Mouse (Mus musculus): ENCODE data around the gene Ppp4r1. TPM values are rescaled to one million over a fixed set of nuclear protein-coding genes. Genes with fewer than 3 reads are reported as not detected.

The Ppp4r1 gene
- total and polyA plus RNA-seq, 3 experiments, result 25.3 to 43.3 (median 36.9) TPM

DNA sequence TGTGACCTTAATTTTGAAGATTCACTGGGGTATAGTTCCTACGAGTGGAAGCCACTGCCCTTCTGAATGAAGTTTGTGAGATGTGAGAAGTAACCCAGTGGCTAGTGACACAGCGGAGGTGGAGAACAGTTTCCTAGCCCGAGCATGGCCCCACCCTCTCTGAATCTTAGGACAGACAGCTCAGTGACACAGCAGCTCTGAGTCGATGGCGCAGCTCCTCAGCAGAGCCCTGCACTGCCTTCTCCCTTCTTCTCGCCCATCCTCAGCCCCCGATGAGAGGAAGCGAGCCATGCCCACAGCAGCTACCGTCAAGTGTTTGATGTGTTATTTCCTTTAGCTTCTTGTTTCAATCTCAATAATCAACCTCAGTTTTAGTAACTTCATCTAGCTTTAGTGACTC is 43.9 kb downstream of the Ppp4r1 start:
- Histone ChIP-seq H3K36me3 (ENCODE audit: control insufficient read depth, insufficient read depth, low read length) (0 out of 2 replicates have a peak, but pooled peaks cover 2% of the 10 kb centered on the region), H3K27me3 (ENCODE audit: control insufficient read depth, insufficient read depth, low read length) (no peaks in the 10 kb centered on the region), H3K4me1 (ENCODE audit: control insufficient read depth, insufficient read depth, low read length) (no peaks in the 10 kb centered on the region), H3K79me2 (replicated peaks; ENCODE audit: control insufficient read depth, insufficient read depth, low read length) (no peaks in the 10 kb centered on the region; the same call in 1 of the 2 replicates), H3K27ac (no peak overlapping the region), H3K4me3 (no peak overlapping the region), H3K9ac (ENCODE audit: low read depth, low read length) (no peak overlapping the region)
- no peak for DNase-seq
- TF ChIP-seq EP300 (IDR thresholded peaks at IDR 0.05; ENCODE audit: insufficient read depth, low read depth, low read length) (no peak), POLR2A (IDR thresholded peaks at IDR 0.05; ENCODE audit: insufficient read depth, low read depth, low read length) (no peak), CTCF (IDR thresholded peaks at IDR 0.05) (no peak)
- WGBS, result 66% methylated on average over 9 of the region's 9 CpGs
- intact Hi-C loops (cut with DNase I), result no loop called here

DNA sequence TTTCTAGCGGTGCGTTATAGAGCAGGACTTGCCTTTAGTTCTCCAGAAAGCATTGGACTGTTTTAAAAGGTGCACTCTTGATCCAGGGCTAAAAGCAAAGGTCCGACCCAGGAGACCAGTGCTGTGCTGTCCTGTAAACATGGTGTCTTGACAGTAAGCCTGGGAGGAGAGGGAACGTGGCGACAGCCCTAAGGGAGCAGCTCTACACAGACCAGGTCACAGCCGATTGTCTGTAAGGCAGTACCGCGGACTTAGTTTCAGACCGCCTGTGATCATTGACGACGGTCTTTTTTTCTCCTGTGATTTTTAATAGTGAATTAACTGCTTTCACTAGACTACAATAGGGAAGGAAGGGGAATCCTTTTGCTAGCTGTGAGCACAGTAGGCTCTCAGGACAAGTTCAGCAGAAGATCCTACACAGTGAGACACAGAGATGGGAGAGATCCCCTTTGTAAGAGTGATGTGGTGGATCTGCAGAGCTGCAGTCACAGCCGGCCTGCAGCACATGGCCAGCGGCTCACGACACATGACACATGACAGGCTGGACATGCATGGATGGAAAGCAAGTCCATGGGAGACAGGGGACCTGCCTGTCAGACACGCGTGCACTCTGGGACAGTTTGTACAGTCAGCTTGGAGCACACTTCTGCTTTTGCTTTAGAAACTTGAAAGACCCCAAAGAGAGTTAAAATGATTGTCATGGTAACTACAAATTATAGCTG is 44.9 kb downstream of the Ppp4r1 start:
- Histone ChIP-seq H3K9ac (ENCODE audit: low read depth, low read length) (no peak overlapping the region), H3K27ac (no peak overlapping the region), H3K27me3 (ENCODE audit: control insufficient read depth, insufficient read depth, low read length) (no peaks in the 10 kb centered on the region), H3K4me3 (no peak overlapping the region), H3K79me2 (replicated peaks; ENCODE audit: control insufficient read depth, insufficient read depth, low read length) (no peaks in the 10 kb centered on the region; the same call in 1 of the 2 replicates), H3K4me1 (ENCODE audit: control insufficient read depth, insufficient read depth, low read length) (no peaks in the 10 kb centered on the region), H3K36me3 (ENCODE audit: control insufficient read depth, insufficient read depth, low read length) (0 out of 2 replicates have a peak, but pooled peaks cover 2% of the 10 kb centered on the region)
- intact Hi-C loops (cut with DNase I), result no loop called here
- TF ChIP-seq EP300 (IDR thresholded peaks at IDR 0.05; ENCODE audit: insufficient read depth, low read depth, low read length), result no peak
- WGBS, result 86% methylated on average over 16 of the region's 16 CpGs
- DNase-seq, result no peak

DNA sequence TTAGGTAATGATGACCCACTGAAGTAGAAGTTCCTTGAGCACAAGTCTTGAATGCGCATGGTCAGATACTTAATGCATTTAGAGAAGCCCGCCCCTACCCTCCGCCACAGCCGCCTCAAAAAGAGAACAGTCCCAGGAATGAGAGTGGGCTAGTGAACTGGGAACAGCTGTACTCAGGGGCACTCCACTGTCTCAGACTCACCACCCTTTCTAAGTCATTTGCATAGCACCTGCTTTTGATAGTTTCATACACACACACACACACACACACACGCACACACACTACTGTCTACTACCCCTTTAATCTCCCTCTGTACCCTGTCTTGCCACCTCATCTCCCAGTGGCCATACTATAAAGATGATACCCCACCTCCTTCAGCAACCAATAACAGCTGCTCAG is 45.5 kb downstream of the Ppp4r1 start:
- no peaks in the 10 kb centered on the region; the same call in 1 of the 2 replicates for H3K79me2 ChIP-seq (replicated peaks; ENCODE audit: control insufficient read depth, insufficient read depth, low read length)
- intact Hi-C loops (cut with DNase I), result no loop called here
- no peak overlapping the region for H3K4me3 ChIP-seq
- H3K9ac ChIP-seq (ENCODE audit: low read depth, low read length), result no peak overlapping the region
- H3K4me1 ChIP-seq (ENCODE audit: control insufficient read depth, insufficient read depth, low read length), result no peaks in the 10 kb centered on the region
- H3K27ac ChIP-seq, result no peak overlapping the region
- WGBS, result 93% methylated on average over 5 of the region's 5 CpGs
- no peak for TF ChIP-seq CTCF (IDR thresholded peaks at IDR 0.05)
- no peak for TF ChIP-seq EP300 (IDR thresholded peaks at IDR 0.05; ENCODE audit: insufficient read depth, low read depth, low read length)
- no peak for TF ChIP-seq POLR2A (IDR thresholded peaks at IDR 0.05; ENCODE audit: insufficient read depth, low read depth, low read length)
- no peak for DNase-seq
- H3K27me3 ChIP-seq (ENCODE audit: control insufficient read depth, insufficient read depth, low read length), result no peaks in the 10 kb centered on the region
- 0 out of 2 replicates have a peak, but pooled peaks cover 2% of the 10 kb centered on the region for H3K36me3 ChIP-seq (ENCODE audit: control insufficient read depth, insufficient read depth, low read length)

DNA sequence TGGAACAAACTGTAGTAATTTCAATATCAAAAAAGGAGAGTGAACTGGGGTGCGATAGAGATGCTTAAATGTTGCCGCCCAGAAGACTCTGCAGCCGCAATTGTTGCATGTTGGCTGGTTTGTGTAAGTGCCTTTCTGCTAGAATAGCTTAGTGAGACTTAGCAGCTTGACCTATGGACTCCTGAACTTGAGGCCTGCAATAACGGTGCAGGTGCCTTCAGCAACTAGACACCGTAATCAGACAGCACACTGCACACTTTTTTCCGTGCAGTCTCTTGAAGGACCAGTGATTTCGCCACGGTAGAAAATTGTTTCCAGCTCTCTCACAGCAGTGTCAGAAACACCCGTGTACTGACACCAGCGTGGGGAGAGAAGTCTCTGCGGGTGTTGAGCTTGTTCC is 46.6 kb downstream of the Ppp4r1 start:
- TF ChIP-seq EP300 (IDR thresholded peaks at IDR 0.05; ENCODE audit: insufficient read depth, low read depth, low read length) (no peak), CTCF (IDR thresholded peaks at IDR 0.05) (no peak), POLR2A (IDR thresholded peaks at IDR 0.05; ENCODE audit: insufficient read depth, low read depth, low read length) (no peak)
- Histone ChIP-seq H3K4me3 (no peak overlapping the region), H3K79me2 (replicated peaks; ENCODE audit: control insufficient read depth, insufficient read depth, low read length) (no peaks in the 10 kb centered on the region; the same call in 1 of the 2 replicates), H3K4me1 (ENCODE audit: control insufficient read depth, insufficient read depth, low read length) (no peaks in the 10 kb centered on the region), H3K9ac (ENCODE audit: low read depth, low read length) (no peak overlapping the region), H3K27ac (no peak overlapping the region), H3K36me3 (ENCODE audit: control insufficient read depth, insufficient read depth, low read length) (peaks cover 2% of the 10 kb centered on the region; the same call in 1 of the 2 replicates), H3K27me3 (ENCODE audit: control insufficient read depth, insufficient read depth, low read length) (no peaks in the 10 kb centered on the region)
- 89% methylated on average over 11 of the region's 11 CpGs for WGBS
- intact Hi-C loops (cut with DNase I), result no loop called here
- no peak for DNase-seq

DNA sequence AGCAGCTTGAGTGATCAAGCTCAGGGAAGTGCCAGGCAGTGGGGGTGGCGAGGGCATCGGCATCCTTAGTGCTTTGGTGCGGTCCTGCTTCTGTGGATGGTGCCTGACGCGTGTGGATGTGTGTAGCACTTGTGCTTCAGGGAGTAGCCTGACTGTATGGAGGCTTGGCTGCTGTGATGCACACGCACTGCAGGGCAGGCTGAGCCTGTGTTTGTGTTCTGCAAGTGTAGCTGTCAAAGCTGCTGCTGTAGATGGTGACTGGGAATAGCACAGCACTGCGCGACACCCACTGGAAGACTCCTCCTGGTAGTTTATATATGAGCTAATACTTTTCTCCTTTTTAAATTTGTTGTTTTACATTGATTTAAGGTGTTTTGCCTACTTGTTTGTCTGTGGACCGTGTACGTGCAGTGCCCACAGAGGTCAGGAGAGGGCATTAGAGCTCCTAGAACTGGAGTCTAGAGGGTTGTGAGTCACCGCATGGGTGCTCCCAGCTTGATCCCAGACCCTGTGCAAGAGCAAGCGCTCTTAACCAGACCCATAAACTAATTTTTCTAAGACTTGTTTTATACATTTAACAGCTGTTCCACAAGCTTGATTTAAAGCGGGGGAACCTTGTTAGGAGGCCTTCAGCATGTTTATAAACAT is 48.0 kb downstream of the Ppp4r1 start:
- intact Hi-C loops (cut with DNase I), result no loop called here

DNA sequence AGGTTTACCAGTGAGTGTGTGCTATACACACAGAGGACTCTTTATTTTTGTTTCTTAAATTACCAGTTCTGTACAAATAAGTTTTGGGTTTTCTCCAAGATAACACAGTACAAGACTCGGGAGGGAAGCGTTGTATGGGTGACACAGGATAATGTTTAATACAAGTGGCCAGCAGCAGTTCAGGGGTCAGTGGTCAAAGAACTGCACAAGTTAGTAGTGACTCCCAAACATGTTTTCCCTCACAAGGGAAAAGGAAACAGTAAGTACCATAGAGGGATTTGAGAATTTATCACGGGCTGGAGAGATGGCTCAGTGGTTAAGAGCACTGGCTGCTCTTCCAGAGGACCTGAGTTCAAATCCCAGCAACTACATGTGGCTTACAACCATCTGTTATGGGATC is 51.5 kb downstream of the Ppp4r1 start:
- H3K4me1 ChIP-seq (ENCODE audit: control insufficient read depth, insufficient read depth, low read length), result no peaks in the 10 kb centered on the region
- H3K27ac ChIP-seq, result no peak overlapping the region
- no peaks in the 10 kb centered on the region; the same call in 1 of the 2 replicates for H3K36me3 ChIP-seq (ENCODE audit: control insufficient read depth, insufficient read depth, low read length)
- no peaks in the 10 kb centered on the region; the same call in 1 of the 2 replicates for H3K79me2 ChIP-seq (replicated peaks; ENCODE audit: control insufficient read depth, insufficient read depth, low read length)
- 71% methylated on average over 3 of the region's 3 CpGs for WGBS
- H3K9ac ChIP-seq (ENCODE audit: low read depth, low read length), result no peak overlapping the region
- TF ChIP-seq POLR2A (IDR thresholded peaks at IDR 0.05; ENCODE audit: insufficient read depth, low read depth, low read length) (no peak), CTCF (IDR thresholded peaks at IDR 0.05) (no peak), EP300 (IDR thresholded peaks at IDR 0.05; ENCODE audit: insufficient read depth, low read depth, low read length) (no peak)
- H3K27me3 ChIP-seq (ENCODE audit: control insufficient read depth, insufficient read depth, low read length), result no peaks in the 10 kb centered on the region
- intact Hi-C loops (cut with DNase I), result no loop called here
- H3K4me3 ChIP-seq, result no peak overlapping the region
- no peak for DNase-seq

More for the DNA sequence above, 48.0 kb downstream of the Ppp4r1 start:
- Histone ChIP-seq H3K4me1 (ENCODE audit: control insufficient read depth, insufficient read depth, low read length) (no peaks in the 10 kb centered on the region), H3K79me2 (replicated peaks; ENCODE audit: control insufficient read depth, insufficient read depth, low read length) (no peaks in the 10 kb centered on the region; the same call in 1 of the 2 replicates), H3K4me3 (no peak overlapping the region), H3K36me3 (ENCODE audit: control insufficient read depth, insufficient read depth, low read length) (no peaks in the 10 kb centered on the region; the same call in 1 of the 2 replicates), H3K9ac (ENCODE audit: low read depth, low read length) (no peak overlapping the region), H3K27ac (no peak overlapping the region), H3K27me3 (ENCODE audit: control insufficient read depth, insufficient read depth, low read length) (no peaks in the 10 kb centered on the region)
- WGBS, result 94% methylated on average over 13 of the region's 13 CpGs
- no peak for DNase-seq
- TF ChIP-seq POLR2A (IDR thresholded peaks at IDR 0.05; ENCODE audit: insufficient read depth, low read depth, low read length), result no peak
- peak; percentile 49 for TF ChIP-seq CTCF (IDR thresholded peaks at IDR 0.05)
- no peak for TF ChIP-seq EP300 (IDR thresholded peaks at IDR 0.05; ENCODE audit: insufficient read depth, low read depth, low read length)

Data from heart, adult 2 months (tissue).